Mouse (Mus musculus) heart, postnatal 36 days (tissue): ENCODE data around the gene Tusc2. TPM values are rescaled to one million over a fixed set of nuclear protein-coding genes. Genes with fewer than 3 reads are reported as not detected.

ENCODE experiments used
- DNase-seq, 2 experiments: peaks; one replicate each; pipeline ENCODE4 v3.0.0; 2021 to 2022
- intact Hi-C: fragments of 180-260 bp; cut with DNase I; formaldehyde crosslinking; loops from one replicate; pipeline ENCODE4 v1.15.1; 2025
- total RNA-seq, 2 experiments: library from RNA; stranded (reverse); gene quantifications; 2 replicates each; pipeline ENCODE4 v1.2.3; 2021

Gene Tusc2
- 10 to 100 TPM; 35.1 to 35.3 TPM for total RNA-seq

GRCm38 (mm10) chr9:107563029-107563581, at the start of gene Tusc2:
TSS of gene Tusc2 (plus strand) at chr9:107563255.
- DNase-seq = peak; percentile 92 to 93
- intact Hi-C loops = no loop called here

- intact Hi-C loops = loop anchor here (1.0 to 2.0 kb wide), 2 partner anchors 148 to 156 kb away; no protein-coding TSS in a partner anchor
Measured at GRCm38 (mm10) chr9:107514303-107514955, 48.6 kb upstream of the Tusc2 start.

GRCm38 (mm10) chr9:107520331-107520730, 42.7 kb upstream of the Tusc2 start:
- DNase-seq = no peak
- intact Hi-C loops = no loop called here

More at GRCm38 (mm10) chr9:107514303-107514955, 48.6 kb upstream of the Tusc2 start:
- peak; percentile 83 to 89 for DNase-seq

GRCm38 (mm10) chr9:107521190-107521589, 41.9 kb upstream of the Tusc2 start:
- DNase-seq = no peak
- intact Hi-C loops = no loop called here

DNA sequence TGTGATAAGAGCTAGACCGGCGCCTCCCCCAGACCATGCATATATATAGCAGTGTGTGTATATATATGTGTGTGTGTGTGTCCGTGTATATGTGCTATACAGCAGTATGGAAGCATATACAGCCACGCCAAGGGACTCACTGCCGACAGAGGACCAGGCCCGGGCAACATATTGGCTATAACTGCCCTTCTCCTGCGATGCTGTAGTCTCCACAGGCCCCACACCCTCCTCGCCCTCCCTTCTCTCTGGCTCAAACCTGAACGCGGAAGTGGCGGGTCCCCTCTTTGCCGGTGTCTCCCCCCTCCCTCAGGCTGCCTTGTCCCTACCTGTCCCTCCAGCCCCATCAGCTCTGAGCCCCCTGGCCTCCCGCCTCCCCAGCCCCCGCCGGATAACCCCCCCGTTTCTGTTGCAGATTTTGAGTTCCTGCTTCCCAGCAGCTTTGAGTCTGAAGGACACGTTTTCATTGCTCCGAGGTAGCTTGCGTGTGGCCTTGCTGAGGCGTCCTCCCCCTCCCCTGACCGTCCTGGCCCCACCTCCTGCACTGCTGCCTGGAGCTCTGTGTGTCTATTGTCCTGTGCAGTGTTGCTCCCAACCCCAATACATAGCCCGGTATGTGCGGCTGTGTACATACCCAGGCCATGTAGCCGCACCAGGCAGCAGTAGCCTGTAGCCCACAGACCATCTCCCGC, 41.2 kb upstream of the Tusc2 start:
- intact Hi-C loops = no loop called here
- DNase-seq = no peak

GRCm38 (mm10) chr9:107522400-107522711, 40.7 kb upstream of the Tusc2 start:
- no peak for DNase-seq
- intact Hi-C loops = no loop called here

DNA sequence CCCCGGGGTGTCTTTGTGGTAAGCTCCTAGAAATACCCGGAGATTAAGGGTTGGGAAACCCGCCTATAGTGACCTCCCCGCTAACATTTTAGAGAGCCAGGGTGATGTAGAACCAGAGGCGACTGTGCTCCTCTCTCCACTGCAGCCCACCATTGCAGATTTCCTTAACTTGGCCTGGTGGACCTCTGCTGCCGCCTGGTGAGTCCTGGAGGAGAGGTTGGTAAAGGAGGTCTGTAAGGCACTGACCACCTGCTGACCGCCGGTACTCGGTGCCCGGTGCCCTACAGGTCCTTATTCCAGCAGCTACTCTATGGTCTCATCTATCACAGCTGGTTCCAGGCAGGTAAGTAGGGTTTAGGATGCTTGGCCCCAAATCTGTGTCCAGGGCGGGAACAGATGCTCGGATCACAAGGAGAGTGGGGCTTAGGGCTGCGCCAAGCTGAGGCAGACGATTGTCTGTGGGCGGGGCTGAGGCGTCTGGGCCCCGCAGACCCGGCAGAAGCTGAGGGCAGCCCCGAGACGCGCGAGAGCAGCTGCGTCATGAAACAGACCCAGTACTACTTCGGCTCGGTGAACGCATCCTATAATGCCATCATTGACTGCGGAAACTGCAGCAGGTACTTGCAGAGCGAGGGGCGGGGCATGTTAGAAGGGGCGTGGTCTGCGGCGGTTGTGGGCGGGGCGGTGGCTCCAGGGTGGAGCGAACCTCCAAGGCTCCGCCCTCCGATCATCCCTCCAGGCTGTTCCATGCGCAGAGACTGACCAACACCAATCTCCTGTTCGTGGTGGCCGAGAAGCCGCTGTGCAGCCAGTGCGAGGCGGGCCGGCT, 36.6 kb upstream of the Tusc2 start:
- intact Hi-C loops = no loop called here
- peak; percentile 54 to 63 for DNase-seq

GRCm38 (mm10) chr9:107533791-107534407, 29.2 kb upstream of the Tusc2 start, which contains the start of gene Tmem115:
TSS of gene Tmem115 (plus strand) at chr9:107533945.
- intact Hi-C loops = loop anchor here (10.0 kb wide), 1 partner anchor 639 kb away; the partner anchor contains the start of gene Manf

GRCm38 (mm10) chr9:107534408-107535202, 28.4 kb upstream of the Tusc2 start:
- intact Hi-C loops = loop anchor here (10.0 kb wide), 1 partner anchor 640 kb away; the partner anchor contains the start of gene Manf

More at GRCm38 (mm10) chr9:107533791-107534407, 29.2 kb upstream of the Tusc2 start, which contains the start of gene Tmem115:
- DNase-seq = peak; percentile 85 to 89

GRCm38 (mm10) chr9:107538231-107538630, 24.8 kb upstream of the Tusc2 start:
- no peak for DNase-seq
- intact Hi-C loops = loop anchor here (10.0 kb wide), 1 partner anchor 643 kb away; the partner anchor contains the start of gene Manf

More at GRCm38 (mm10) chr9:107534408-107535202, 28.4 kb upstream of the Tusc2 start:
- DNase-seq = peak in 1 of 2 experiments; percentile 28

GRCm38 (mm10) chr9:107538711-107539110, 24.3 kb upstream of the Tusc2 start:
- intact Hi-C loops = loop anchor here (10.0 kb wide), 1 partner anchor 644 kb away; the partner anchor contains the start of gene Manf

GRCm38 (mm10) chr9:107539940-107540339, 23.1 kb upstream of the Tusc2 start:
- intact Hi-C loops = loop anchor here (10.0 kb wide), 1 partner anchor 645 kb away; the partner anchor contains the start of gene Manf
- no peak for DNase-seq

More at GRCm38 (mm10) chr9:107538711-107539110, 24.3 kb upstream of the Tusc2 start:
- DNase-seq = no peak

DNA sequence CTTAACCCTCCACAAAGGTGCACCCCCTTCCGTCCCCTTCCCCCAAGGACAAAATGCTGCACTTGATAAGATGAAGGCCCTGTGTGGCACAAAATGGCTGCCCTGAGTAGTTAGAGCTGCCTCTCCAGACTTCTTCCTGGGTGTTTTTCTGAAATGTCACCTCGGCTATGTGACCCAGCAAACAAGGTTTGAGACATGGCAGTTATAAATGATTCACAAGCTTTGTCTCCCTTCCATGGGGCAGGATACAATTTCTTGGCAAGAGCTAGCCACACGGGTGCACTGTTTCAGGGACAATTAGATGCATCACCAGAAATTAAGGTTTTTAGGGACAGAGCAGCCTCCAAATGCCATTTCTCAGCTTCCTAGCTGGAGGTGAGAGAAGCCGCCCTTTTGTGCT, 22.6 kb upstream of the Tusc2 start:
- no peak for DNase-seq
- intact Hi-C loops = no loop called here

DNA sequence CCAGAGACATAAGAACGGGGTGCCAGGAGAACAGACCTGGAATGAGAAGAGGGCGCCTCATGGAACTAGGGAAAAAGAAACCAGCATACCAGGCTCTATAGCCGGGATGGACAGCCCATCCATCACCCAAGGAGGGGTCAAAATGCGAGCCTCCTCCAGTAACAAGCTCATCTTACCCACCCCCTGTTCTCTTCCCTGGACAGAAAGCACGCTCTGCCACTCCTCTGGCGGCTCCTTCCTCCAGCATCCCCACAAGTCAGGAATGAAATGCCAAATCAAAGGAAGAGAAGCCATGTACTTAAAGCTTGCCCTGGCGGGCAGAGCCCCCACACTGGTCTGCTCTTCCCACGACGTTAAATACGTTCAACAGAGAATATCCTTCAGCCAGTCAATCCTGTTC, 22.1 kb upstream of the Tusc2 start:
- intact Hi-C loops = no loop called here
- DNase-seq = no peak

DNA sequence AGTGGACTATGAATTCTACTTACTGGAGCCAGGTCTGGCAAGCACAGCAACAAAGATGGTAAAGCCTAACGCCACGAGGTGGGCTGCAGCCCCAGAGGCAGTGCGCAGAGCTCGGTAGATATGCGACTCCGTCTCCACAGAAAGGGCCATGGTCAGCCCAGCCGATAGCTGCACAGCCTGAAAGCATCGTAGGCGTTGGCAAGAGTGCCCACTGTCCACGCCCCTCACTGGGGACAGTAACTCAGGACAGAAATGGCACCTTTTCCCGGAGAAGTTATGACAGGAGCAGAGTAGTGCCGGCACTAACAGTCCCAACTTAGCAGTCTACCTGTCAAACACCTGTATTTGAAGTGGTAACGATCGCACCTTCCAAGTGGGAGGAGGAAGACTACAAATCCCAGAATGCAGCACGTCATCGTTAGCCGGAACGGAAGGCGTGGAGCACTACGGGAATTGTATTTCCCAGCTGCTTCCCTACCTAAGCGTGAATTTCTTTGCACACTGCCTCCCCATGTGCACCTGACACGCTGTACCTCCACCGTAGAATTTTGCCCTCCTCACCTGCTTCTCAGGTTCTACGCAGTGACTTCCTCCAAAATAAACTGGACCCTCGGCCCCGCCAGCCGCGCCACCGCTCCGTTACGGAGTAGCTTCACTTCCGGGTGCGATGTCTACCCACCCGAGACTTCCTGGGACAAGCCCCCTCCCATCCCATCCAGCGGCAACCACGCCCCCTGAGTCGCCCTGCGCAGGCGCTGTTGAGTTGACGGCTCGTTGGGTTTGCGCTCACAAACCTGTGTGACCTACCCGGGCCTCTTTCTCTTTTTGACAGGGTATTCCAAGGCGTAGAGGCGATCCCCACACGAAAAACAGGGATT, 21.3 kb upstream of the Tusc2 start, which contains the start of the genes Cyb561d2 and Nprl2:
TSS of gene Cyb561d2 (minus strand) at position 720 of the 878 bp plus-strand sequence.
TSS of gene Nprl2 (plus strand) at position 753 of the 878 bp plus-strand sequence.
- intact Hi-C loops = no loop called here
- peak; percentile 93 to 96 for DNase-seq

GRCm38 (mm10) chr9:107542352-107542686, 20.7 kb upstream of the Tusc2 start:
- intact Hi-C loops = no loop called here

GRCm38 (mm10) chr9:107542721-107543120, 20.3 kb upstream of the Tusc2 start:
- DNase-seq = no peak
- intact Hi-C loops = no loop called here

More at GRCm38 (mm10) chr9:107542352-107542686, 20.7 kb upstream of the Tusc2 start:
- no peak for DNase-seq

DNA sequence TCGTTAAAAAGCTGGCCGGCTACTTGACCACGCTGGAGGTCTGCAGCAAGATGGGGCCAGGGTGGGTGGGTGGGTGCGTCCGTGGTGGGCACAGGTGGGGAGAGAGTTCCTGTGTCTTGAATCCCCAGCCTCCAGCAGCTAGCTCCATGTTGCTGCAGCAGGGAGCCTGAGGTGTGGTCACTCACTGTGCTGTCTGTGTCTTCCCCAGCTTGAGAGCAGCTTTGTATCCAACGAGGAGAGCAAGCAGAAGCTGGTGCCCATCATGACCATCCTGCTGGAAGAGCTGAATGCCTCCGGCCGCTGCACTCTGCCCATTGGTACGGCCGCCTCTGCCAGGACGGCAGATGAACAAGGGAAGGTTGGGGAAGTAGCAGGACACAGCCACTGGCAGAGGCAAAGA, 19.8 kb upstream of the Tusc2 start:
- intact Hi-C loops = no loop called here

More for the DNA sequence above, 19.8 kb upstream of the Tusc2 start:
- DNase-seq = no peak
